Mouse (Mus musculus) brain, embryonic 14.5 days (tissue): Measurements from ENCODE around the gene 4833439L19Rik. TPM values are rescaled to one million over a fixed set of nuclear protein-coding genes. Genes with fewer than 3 reads are reported as not detected.
"Not testable (repeated sequence)": the region's sequence is repeated elsewhere in the genome, so short reads cannot be mapped to it uniquely, and the experiment has no call there.

Experiments used
- DNase-seq: peaks from one replicate; pipeline ENCODE4 v3.0.0-alpha.2; 2011; ENCODE audit warnings: low read depth
- CTCF ChIP-seq: fragments of 200-500 bp; IDR thresholded peaks from 2 replicates; pipeline ENCODE4 v1.5.1; 2012; ENCODE audit warnings: inconsistent platforms, mild to moderate bottlenecking, moderate library complexity, borderline replicate concordance; ENCODE audit not compliant: insufficient read depth, insufficient read length; ENCODE audit errors: extremely low read depth
- POLR2A ChIP-seq: fragments of 200-500 bp; IDR thresholded peaks from 2 replicates; pipeline ENCODE4 v1.6.1; 2012; ENCODE audit warnings: mild to moderate bottlenecking, inconsistent platforms, borderline replicate concordance; ENCODE audit not compliant: poor library complexity, insufficient read depth, insufficient read length, severe bottlenecking; ENCODE audit errors: extremely low read depth
- polyA plus RNA-seq: library from polyadenylated mRNA; depleted of rRNA; stranded (reverse); fragments of >200 nt; gene quantifications from 2 replicates; pipeline ENCODE4 v1.2.3, GENCODE M21; 2012; rRNA removed

Gene 4833439L19Rik
- 172 and 184 TPM in 2 replicates for polyA plus RNA-seq

- peak; percentile 98 for DNase-seq
- TF ChIP-seq CTCF, result no peak
- TF ChIP-seq POLR2A, result peak; percentile 81; the same call in 1 of the 2 replicates
These were observed at the start of gene 4833439L19Rik for GRCm38 (mm10) chr13:54565201-54565581. TSS of gene 4833439L19Rik (minus strand) at chr13:54565435.

- not testable (repeated sequence) for DNase-seq
These were observed 47.9 kb upstream of the 4833439L19Rik start for GRCm38 (mm10) chr13:54613141-54613540.

GRCm38 (mm10) chr13:54610972-54611754 lies 45.9 kb upstream of the 4833439L19Rik start, which contains the start of gene Cltb:
TSS of gene Cltb (minus strand) at chr13:54611344.
- peak; percentile 86 for DNase-seq
- TF ChIP-seq CTCF (no peak), POLR2A (peak; percentile 59)

GRCm38 (mm10) chr13:54610613-54610971 lies 45.4 kb upstream of the 4833439L19Rik start:
- peak; percentile 25 for DNase-seq

GRCm38 (mm10) chr13:54609301-54609700 lies 44.1 kb upstream of the 4833439L19Rik start:
- TF ChIP-seq POLR2A (no peak), CTCF (no peak)
- DNase-seq, result no peak

More at GRCm38 (mm10) chr13:54610613-54610971, 45.4 kb upstream of the 4833439L19Rik start:
- TF ChIP-seq CTCF (no peak), POLR2A (no peak)

GRCm38 (mm10) chr13:54608666-54609065 lies 43.4 kb upstream of the 4833439L19Rik start:
- TF ChIP-seq CTCF (no peak), POLR2A (no peak)
- DNase-seq, result peak; percentile 45

GRCm38 (mm10) chr13:54608002-54608401 lies 42.8 kb upstream of the 4833439L19Rik start:
- TF ChIP-seq POLR2A, result no peak
- TF ChIP-seq CTCF, result no peak
- no peak for DNase-seq

- TF ChIP-seq POLR2A (no peak), CTCF (no peak)
- no peak for DNase-seq
These were observed 42.0 kb upstream of the 4833439L19Rik start for GRCm38 (mm10) chr13:54607204-54607603.

- no peak for DNase-seq
- TF ChIP-seq POLR2A (no peak), CTCF (no peak)
These were observed 40.2 kb upstream of the 4833439L19Rik start for GRCm38 (mm10) chr13:54605426-54605825.

GRCm38 (mm10) chr13:54604221-54604620 lies 39.0 kb upstream of the 4833439L19Rik start:
- TF ChIP-seq POLR2A (no peak), CTCF (no peak)
- DNase-seq, result no peak

GRCm38 (mm10) chr13:54603501-54603900 lies 38.3 kb upstream of the 4833439L19Rik start:
- TF ChIP-seq POLR2A (no peak), CTCF (peak; percentile 3; the same call in 1 of the 2 replicates)
- DNase-seq, result peak; percentile 25

GRCm38 (mm10) chr13:54602639-54603111 lies 37.4 kb upstream of the 4833439L19Rik start:
- no peak for TF ChIP-seq CTCF
- TF ChIP-seq POLR2A, result no peak

More at GRCm38 (mm10) chr13:54602639-54603111, 37.4 kb upstream of the 4833439L19Rik start:
- no peak for DNase-seq
